Mouse (Mus musculus): ENCODE results near the gene Map3k15. TPM values are rescaled to one million over a fixed set of nuclear protein-coding genes. Genes with fewer than 3 reads are reported as not detected.

Gene Map3k15
- polyA plus RNA-seq (2012; ENCODE audit: insufficient read depth, insufficient read length, missing spikeins), result 0.63 and 1.2 TPM in 2 replicates

- no peaks in the 10 kb centered on the region for H3K4me1 ChIP-seq (ENCODE audit: control insufficient read depth, insufficient read depth, insufficient read length, low read length)
- peak within 1 kb of the TSS; percentile 27 for H3K4me3 ChIP-seq (ENCODE audit: insufficient read depth, low read depth, low read length)
- H3K27ac ChIP-seq (replicated peaks; ENCODE audit: low read depth, low read length), result no peak within 1 kb of the TSS
Observed at GRCm38 (mm10) chrX:159988002-159988960, at the start of gene Map3k15. Gene Map3k15, plus strand, starts transcription at chrX:159988433.

- Histone ChIP-seq H3K27ac (replicated peaks; ENCODE audit: low read depth, low read length) (peak overlapping the region; percentile 37), H3K4me3 (ENCODE audit: insufficient read depth, low read depth, low read length) (no peak overlapping the region), H3K4me1 (ENCODE audit: control insufficient read depth, insufficient read depth, insufficient read length, low read length) (no peaks in the 10 kb centered on the region)
Observed at GRCm38 (mm10) chrX:159942569-159942968, 45.7 kb upstream of the Map3k15 start.

DNA sequence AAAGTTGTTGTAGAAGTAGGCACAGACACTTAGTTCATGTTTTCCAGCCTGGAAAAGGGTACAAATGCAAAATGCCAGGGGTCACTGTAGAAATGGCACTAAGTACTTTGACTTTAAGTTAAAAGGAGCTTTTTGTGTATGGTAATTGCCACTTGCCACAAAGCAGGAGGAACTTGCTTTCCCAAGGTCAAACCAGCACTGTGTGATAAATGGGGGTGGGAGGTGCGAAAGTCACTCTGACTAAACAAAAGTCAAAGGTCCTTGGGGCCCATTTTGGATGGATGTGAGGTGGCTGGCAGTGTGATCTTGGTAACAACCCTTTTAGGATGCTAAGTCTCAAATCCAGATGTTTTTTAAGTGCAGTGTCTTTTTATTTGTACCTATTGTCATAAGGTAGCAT is 44.6 kb upstream of the Map3k15 start:
- H3K4me3 ChIP-seq (ENCODE audit: insufficient read depth, low read depth, low read length), result no peak overlapping the region
- 0 out of 2 replicates have a peak overlapping the region, but pooled peaks have one; percentile 2 for H3K27ac ChIP-seq (replicated peaks; ENCODE audit: low read depth, low read length)
- no peaks in the 10 kb centered on the region for H3K4me1 ChIP-seq (ENCODE audit: control insufficient read depth, insufficient read depth, insufficient read length, low read length)

DNA sequence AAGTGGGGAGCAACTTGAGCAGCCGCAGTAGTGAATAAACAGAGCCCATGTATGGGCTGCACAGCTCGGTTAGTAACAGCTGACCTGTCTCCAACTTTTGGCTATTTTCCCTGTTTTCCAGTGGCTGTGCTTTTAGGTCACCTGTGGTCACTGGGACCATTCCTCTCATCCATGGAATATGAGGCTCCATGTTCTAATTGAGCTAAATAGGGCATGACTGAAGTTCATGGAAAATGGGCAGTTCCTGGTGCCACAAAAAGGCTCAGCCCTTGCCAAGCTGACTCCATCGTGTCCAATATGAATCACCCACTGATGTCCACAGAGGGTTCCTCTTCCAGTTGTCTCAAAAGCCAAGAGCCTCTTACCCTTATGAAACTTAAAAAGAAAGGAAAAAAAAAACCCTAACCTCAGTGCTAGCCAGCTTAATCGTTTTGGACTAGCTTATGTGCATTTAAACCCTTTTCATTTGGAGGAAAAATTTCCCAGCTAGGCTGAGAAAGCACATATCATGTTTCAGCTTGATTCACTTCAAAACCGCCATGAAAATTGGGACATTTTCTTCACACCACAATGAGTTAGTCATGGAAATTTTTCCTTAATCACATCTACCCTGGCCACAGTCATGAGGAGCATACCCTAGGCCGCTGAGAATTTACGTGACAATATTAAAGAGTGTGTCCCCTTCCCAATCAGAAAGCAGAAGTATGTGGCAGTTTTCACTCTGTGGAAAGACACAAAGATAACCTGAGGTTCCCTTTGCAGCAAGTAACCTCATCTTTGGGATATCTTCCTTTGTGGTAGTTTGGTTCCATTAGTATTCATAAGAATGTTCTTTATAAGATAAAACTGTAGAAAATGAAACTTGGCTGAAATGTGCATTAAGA is 34.4 kb upstream of the Map3k15 start:
- no peak overlapping the region for H3K27ac ChIP-seq (replicated peaks; ENCODE audit: low read depth, low read length)
- no peaks in the 10 kb centered on the region for H3K4me1 ChIP-seq (ENCODE audit: control insufficient read depth, insufficient read depth, insufficient read length, low read length)
- H3K4me3 ChIP-seq (ENCODE audit: insufficient read depth, low read depth, low read length), result no peak overlapping the region

DNA sequence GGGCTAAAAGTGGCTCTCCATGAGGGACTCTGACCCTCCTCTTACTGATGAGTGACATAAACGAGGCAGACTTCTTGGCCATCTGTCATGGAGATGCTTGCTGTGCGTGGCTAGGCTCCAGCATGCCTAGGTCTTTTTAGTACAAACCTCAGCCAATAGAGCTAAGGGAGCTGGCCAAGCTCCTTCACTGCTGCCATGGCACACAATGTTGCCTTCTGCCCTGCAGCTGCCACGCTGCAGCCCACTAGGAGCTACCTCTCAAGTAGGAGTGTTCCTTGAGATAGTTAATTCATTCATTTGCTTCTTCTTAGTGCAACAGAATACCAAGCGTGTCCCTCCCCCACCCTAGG is 33.8 kb upstream of the Map3k15 start:
- H3K27ac ChIP-seq (replicated peaks; ENCODE audit: low read depth, low read length), result no peak overlapping the region
- no peak overlapping the region for H3K4me3 ChIP-seq (ENCODE audit: insufficient read depth, low read depth, low read length)
- H3K4me1 ChIP-seq (ENCODE audit: control insufficient read depth, insufficient read depth, insufficient read length, low read length), result no peaks in the 10 kb centered on the region

DNA sequence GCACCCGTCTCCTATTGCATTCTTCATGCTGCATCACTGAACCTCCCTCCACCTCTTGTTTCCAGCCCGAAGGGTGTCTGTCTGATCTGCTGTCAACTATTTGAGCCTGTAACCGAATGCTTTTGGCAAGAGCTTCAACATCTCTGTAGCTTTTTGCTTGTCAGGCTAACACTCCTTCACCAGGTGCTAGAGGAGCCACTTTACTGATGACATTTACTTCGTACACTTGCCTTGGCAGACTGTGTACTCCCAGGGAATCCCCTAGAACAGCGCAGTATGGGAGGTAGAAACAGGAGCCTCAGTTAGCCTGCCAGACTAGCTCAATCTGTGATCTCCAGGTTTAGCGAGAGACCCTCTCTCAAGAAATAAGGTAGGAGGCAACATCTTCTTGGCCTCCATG is 32.8 kb upstream of the Map3k15 start:
- no peak overlapping the region for H3K27ac ChIP-seq (replicated peaks; ENCODE audit: low read depth, low read length)
- H3K4me1 ChIP-seq (ENCODE audit: control insufficient read depth, insufficient read depth, insufficient read length, low read length), result no peaks in the 10 kb centered on the region
- no peak overlapping the region for H3K4me3 ChIP-seq (ENCODE audit: insufficient read depth, low read depth, low read length)

GRCm38 (mm10) chrX:159961385-159961784 is 26.8 kb upstream of the Map3k15 start:
- no peaks in the 10 kb centered on the region for H3K4me1 ChIP-seq (ENCODE audit: control insufficient read depth, insufficient read depth, insufficient read length, low read length)
- no peak overlapping the region for H3K27ac ChIP-seq (replicated peaks; ENCODE audit: low read depth, low read length)
- H3K4me3 ChIP-seq (ENCODE audit: insufficient read depth, low read depth, low read length), result no peak overlapping the region

DNA sequence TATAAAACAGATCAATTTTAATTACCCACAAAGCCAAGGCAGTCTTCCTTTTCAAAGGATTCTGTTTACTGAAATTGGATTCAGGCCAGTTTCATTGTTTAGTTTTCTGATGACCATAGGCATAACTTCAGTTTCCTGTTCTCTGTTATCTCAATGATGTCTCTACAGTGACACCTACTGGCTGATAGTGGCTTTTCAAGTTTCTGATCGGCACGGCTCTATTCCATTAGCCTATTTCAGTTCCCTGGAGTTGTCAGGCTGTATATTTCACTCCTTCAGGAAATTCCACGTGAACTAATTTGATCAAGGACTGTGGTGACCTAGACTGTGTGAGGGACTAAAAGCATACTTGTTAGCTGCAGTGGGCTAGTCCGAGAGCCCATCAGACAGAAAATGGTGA is 25.0 kb upstream of the Map3k15 start:
- H3K27ac ChIP-seq (replicated peaks; ENCODE audit: low read depth, low read length), result no peak overlapping the region
- H3K4me3 ChIP-seq (ENCODE audit: insufficient read depth, low read depth, low read length), result no peak overlapping the region
- no peaks in the 10 kb centered on the region for H3K4me1 ChIP-seq (ENCODE audit: control insufficient read depth, insufficient read depth, insufficient read length, low read length)

- Histone ChIP-seq H3K27ac (replicated peaks; ENCODE audit: low read depth, low read length) (no peak overlapping the region), H3K4me1 (ENCODE audit: control insufficient read depth, insufficient read depth, insufficient read length, low read length) (no peaks in the 10 kb centered on the region), H3K4me3 (ENCODE audit: insufficient read depth, low read depth, low read length) (no peak overlapping the region)
Observed at GRCm38 (mm10) chrX:159963925-159964324, 24.3 kb upstream of the Map3k15 start.

DNA sequence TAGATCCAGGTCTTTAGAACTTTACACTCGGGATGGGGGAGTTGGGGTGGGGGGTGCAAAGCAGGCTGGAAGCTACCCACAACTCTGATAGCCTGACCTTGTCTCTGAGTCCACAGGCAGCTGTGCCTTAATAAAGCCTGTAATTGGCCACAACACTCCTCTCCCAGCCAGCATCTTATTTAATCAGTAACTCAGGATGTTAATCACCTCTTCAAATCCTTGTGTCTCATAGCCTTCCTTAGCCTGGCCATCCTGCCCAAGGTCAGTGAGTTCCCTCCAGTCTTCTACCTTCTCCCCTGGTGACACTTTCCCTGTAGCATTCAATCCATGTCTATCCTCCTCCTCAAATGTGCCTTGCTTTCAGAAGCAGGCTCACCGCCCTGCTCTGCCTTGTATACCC is 19.2 kb upstream of the Map3k15 start:
- H3K4me3 ChIP-seq (ENCODE audit: insufficient read depth, low read depth, low read length), result no peak overlapping the region
- no peak overlapping the region for H3K27ac ChIP-seq (replicated peaks; ENCODE audit: low read depth, low read length)
- no peaks in the 10 kb centered on the region for H3K4me1 ChIP-seq (ENCODE audit: control insufficient read depth, insufficient read depth, insufficient read length, low read length)

DNA sequence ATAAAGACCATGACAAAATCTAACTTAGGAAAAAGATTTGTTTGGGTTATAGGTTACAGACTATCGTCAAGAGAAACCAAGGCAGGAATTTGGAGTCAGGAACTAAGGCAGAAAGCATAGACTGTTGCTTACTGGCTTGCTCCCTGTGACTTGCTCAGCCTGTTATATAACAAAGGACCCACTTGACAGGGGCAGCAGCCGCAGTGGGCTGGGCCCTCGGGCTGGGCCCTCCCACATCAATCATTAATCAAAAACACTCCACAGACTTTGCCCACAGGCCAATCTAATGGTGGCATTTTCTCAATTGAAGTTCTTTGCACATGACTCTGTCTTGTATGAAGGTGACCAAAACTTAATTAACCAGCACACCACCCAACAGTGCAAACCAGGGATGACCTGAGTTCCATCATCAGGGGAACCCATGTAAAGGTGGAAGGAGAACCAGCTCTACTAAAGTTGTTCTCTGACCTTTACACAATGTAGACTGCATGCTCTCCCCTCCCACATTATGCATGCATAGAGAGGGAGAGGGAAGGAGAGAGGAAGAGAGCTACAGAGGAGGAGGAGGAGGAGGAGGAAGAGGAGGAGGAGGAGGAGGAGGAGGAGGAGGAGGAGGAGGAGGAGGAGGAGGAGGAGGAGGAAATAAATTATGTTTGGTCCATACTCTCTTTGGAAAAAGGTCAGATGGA is 17.0 kb upstream of the Map3k15 start:
- H3K4me1 ChIP-seq (ENCODE audit: control insufficient read depth, insufficient read depth, insufficient read length, low read length), result no peaks in the 10 kb centered on the region
- no peak overlapping the region for H3K4me3 ChIP-seq (ENCODE audit: insufficient read depth, low read depth, low read length)
- no peak overlapping the region for H3K27ac ChIP-seq (replicated peaks; ENCODE audit: low read depth, low read length)

GRCm38 (mm10) chrX:159973730-159974129 is 14.5 kb upstream of the Map3k15 start:
- Histone ChIP-seq H3K27ac (replicated peaks; ENCODE audit: low read depth, low read length) (no peak overlapping the region), H3K4me1 (ENCODE audit: control insufficient read depth, insufficient read depth, insufficient read length, low read length) (no peaks in the 10 kb centered on the region), H3K4me3 (ENCODE audit: insufficient read depth, low read depth, low read length) (no peak overlapping the region)

DNA sequence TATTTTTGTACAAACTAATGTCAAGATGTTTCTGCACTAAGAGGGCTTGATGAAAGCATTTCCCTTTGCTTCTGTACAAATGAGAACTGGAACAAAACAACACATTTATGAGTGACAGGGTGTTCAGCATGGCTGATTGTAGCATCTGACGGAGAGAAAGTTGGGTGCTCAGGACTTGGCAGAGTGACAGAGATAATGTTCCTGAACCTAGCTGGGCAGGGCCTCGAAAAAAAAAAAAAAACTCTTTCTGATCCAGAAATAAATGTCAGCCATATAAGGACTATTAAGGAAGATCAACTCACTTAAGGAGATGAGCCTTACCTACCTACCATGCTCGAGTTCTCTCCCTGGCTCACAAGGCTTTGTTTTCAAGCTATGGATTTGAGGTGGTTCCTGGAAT is 12.0 kb upstream of the Map3k15 start:
- Histone ChIP-seq H3K27ac (replicated peaks; ENCODE audit: low read depth, low read length) (no peak overlapping the region), H3K4me1 (ENCODE audit: control insufficient read depth, insufficient read depth, insufficient read length, low read length) (no peaks in the 10 kb centered on the region), H3K4me3 (ENCODE audit: insufficient read depth, low read depth, low read length) (no peak overlapping the region)

GRCm38 (mm10) chrX:159995808-159996207 is 7.6 kb downstream of the Map3k15 start:
- H3K27ac ChIP-seq (replicated peaks; ENCODE audit: low read depth, low read length), result no peak overlapping the region
- H3K4me3 ChIP-seq (ENCODE audit: insufficient read depth, low read depth, low read length), result no peak overlapping the region
- no peaks in the 10 kb centered on the region for H3K4me1 ChIP-seq (ENCODE audit: control insufficient read depth, insufficient read depth, insufficient read length, low read length)

GRCm38 (mm10) chrX:160053306-160053705 is 65.1 kb downstream of the Map3k15 start:
- H3K4me3 ChIP-seq (ENCODE audit: insufficient read depth, low read depth, low read length), result no peak overlapping the region

More at GRCm38 (mm10) chrX:160053306-160053705, 65.1 kb downstream of the Map3k15 start:
- H3K27ac ChIP-seq (replicated peaks; ENCODE audit: low read depth, low read length), result no peak overlapping the region
- no peaks in the 10 kb centered on the region for H3K4me1 ChIP-seq (ENCODE audit: control insufficient read depth, insufficient read depth, insufficient read length, low read length)

Data from brown adipose tissue, adult 24 weeks (tissue).